Mouse (Mus musculus) right cerebral cortex, adult 18-20 months (tissue): Measurements from ENCODE around the gene B4galnt4.

Experiments
- DNase-seq: peaks from one replicate; pipeline ENCODE4 v3.0.0; 2022; ENCODE audit warnings: mixed read lengths

Gene B4galnt4

DNA sequence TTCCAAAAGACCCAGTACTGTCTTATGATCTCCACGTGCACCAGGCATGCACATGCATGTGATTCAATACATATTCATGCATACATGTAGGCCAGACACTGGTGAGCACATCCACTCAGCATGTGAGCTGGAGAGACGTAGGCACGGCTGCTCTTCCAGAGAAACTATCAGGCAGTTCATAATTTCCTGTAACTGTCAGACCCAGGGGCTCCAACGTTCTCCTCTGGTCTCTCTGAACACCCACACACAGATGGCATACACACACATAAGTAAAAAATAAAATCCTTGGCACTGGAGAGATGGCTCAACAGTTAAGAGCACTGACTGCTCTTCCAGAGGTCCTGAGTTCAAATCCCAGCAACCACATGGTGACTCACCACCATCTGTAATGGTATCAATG lies 12.9 kb downstream of the B4galnt4 start:
- peak; percentile 30 for DNase-seq

DNA sequence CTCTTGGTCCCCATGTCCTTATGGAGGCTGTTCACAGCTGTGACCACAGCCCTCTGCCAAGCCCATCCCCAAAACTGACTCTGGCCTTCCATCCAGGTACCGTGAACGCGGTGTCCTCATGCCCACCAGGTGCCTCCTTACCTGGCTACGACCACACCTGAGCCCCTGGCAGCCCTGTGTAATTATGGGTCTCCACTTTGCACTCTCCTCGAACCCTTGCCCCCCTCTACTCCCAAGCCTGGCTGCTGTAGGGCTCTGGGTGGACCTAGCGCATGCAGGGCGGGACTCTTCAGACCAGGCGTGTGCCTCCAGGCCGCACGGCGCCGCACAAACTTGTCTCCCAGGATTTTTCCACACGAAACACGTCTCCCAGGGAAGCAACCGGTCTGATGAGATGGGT lies 16.9 kb downstream of the B4galnt4 start, which contains the start of gene Pkp3:
Pkp3 (plus strand) TSS at position 378 of the 400 bp plus-strand sequence.
- DNase-seq, result no peak

DNA sequence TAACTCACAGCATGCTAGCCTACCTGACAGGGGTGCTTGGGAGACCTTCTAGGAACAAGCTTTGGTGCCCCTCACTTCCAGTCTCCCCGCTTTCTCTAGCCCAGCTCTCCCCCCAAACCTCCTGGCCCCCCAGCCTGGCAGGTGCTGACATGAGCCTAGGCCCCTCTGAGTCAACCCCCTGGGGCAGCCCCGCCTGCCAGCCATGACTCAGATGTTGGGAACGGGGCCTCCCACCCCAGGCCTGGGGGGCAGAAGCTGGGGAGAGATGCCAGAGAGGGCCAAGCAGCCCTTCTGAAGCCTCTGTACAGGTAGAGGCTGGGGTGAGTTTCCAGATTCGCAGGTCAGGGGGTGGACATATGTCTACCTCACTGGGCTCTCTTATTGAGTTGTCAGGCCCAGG lies 18.0 kb downstream of the B4galnt4 start:
- DNase-seq, result no peak

DNA sequence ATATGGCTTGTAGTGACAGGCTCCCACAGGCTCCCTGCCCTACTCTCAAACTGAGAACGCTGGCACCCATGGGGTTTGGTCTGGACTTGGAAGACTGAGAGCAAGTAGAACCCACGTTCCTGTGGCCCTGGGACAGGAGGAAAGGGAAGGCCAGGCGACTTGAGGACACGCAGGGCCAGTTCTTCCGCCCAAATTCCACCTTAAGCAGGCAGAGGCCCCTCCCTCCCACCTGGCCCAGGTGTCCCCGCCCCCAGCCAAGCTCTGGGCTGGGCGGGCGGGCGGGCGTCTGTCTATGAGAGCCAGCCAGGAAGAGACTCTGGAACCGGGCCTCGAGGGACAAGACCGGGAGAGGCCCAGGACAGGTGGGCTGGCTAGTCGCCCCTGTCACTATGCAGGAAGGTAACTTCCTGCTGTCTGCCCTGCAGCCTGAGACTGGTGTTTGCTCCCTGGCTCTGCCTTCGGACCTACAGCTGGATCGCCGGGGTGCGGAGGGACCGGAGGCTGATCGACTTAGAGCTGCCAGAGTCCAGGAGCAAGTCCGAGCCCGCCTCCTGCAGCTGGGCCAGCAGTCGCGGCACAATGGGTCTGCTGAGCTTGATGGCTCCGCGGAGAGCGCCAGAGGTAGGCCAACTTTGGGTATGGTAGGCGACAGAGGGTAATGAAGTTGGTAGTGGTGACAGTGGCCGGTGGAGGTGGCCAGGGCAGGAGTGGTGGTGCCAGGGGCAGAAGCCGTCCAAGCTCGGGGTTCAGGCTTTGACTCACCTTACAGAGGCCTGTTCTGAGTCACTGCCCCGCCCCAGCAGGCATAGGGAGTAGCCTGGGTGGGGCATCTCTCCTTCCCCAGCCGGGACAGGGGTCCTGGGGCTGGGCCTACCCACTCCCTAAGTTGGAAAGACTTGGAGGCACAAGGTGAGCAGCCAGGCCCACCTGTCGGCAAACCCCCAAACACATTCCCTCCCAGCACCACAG lies 18.9 kb downstream of the B4galnt4 start:
- no peak for DNase-seq

DNA sequence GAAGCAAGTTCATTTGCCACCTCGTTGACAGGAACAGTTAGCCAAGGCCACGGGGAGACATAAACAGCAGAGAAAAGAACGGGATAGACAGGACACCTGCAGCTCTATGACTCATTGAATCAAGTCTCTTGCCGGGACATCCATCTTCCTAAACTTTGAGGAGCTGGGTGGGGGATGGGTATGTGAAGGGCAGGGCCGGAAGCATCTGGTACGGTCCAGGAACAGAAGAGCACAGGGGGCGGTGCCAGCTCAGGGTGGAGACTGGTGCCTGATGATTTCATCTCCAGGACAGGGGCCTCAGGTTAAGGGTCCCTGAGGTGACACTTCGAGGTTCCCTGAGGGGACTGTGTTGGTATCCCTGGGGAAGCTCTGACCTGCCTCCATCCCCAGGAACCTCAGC lies 27.0 kb downstream of the B4galnt4 start:
- DNase-seq, result no peak

DNA sequence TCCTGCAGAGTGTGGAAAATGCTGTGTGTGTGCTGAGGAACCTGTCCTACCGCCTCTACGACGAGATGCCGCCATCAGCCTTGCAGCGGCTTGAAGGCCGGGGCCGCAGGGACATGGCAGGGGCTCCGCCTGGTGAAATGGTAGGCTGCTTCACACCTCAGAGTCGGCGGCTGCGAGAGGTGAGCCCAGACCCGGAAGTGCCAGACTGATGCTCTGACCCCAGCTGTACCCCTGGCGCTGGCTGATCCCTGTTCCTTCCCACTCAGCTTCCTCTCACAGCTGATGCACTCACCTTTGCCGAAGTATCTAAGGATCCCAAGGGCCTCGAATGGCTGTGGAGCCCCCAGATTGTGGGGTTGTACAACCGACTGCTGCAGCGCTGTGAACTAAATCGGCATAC lies 27.6 kb downstream of the B4galnt4 start:
- no peak for DNase-seq

DNA sequence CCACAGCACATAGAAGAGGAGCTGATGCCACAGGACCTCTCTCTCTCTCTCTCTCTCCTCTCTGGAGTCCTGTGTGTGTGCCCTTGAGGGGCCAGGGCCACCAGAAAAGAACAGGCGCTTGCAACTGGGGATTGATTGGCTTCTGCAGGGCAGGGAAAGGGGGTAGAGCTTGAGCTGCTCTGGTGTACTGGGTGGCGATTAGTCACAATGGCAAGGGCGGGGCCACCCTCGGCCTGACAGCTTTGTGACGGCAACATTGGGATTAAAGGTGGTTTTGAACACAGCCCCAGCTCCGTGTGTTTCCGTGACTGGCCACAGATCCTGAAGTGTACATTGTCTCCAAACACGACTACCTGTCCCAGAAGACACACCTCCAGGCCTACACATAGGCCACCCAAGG lies 29.3 kb downstream of the B4galnt4 start:
- DNase-seq, result no peak

DNA sequence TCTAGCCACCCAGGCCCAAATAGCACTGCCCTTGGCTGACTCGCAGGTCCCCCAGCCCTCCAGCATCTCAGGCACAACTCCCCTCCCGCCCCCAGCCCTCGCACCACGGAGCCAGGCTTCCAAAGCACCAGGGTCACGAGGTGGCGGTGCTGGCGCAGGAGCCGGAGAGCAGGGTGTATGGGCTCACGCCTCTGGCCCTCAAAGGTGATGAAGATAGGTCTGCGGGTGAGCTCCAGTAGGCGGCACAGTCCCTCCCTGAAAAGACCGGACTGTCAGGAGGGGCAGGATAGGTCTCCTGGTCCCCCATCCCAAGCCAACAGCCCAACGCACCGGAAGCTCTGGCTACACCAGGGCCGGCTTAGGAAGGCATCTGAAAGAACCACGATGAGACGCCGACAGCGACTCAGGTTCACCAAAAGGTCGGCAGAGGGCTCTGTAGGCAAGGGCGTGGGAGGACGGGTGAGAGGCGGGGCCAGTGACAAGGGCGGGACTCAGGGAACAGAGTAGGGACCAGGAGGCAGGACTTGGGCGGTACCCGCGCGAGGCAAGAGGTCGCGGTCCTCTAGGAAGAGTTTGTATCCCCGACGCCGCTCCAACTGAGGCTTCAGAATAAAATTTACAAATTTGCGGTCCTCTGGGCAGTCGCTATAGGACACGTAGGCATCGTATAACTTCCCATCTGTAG lies 31.3 kb downstream of the B4galnt4 start:
- DNase-seq, result peak; percentile 51

DNA sequence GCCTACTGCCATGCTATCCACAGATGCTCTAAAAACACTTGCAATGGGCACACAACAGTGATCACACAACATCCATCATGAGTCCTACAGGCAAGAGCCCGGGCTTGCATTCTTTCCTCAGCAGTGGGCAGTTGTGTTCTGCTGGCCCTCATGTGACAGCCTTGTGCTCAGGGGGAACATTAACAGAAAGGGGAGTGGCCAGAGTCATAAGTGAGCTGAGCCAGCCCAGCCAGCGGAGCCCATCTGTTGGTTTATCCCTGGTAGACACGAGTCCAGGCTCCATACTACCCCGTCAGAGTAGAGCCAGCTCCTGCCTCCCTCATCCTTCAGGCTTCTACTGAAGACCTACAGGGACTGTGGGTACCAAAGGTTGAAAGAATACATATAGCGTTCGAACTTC lies 33.0 kb downstream of the B4galnt4 start:
- DNase-seq, result no peak

DNA sequence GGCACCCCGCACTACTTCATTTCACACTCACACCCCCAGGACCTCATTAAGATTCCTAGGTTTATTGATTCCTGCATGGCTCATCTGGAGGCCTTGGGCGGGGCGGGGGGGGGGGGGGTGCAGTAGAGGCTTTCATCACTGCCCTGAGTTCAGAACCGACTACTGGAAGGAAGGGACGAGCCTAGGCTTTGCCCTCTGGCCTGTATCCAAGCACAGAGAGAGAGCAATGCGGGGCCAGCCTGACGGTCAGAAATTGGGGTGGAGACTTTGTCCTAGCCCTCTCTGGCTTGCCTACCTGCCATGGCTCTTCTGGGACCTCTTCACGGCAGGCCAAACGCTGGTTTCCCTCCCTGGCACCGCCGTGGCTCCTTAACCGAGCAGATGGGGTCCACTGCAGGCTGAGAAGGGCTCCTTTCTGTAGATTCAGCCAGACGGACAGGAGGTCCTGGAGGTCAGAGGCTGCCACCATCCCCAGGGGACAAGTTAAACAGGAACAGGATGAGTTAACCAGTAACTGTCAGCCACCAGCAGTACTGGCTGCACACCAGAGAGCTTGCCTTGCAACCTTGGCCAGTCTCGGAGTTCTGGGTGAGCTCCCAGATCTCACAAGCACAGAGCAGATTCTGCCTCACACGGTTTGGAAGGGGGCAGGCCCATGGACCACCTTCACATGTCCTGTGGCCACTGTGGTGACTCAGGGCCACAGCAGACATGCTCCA lies 33.7 kb downstream of the B4galnt4 start:
- no peak for DNase-seq

DNA sequence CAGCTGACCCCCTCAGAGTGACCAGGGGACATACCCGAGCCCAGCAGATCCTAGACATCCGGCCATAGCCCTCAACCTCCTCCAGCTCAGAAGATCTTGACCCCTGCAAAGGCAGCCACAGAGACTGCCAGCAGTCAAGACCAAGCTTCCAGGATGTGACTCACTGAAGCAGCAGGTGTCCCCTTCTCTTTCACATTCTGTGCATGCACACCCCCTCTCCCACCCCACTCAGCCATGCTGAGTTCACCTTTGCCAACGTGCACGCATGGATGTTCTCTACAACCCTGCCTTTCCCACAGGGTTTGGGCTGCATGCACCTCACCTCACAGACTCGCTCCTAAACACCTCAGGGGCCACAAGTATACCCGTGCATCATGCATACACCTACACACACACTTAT lies 35.1 kb downstream of the B4galnt4 start:
- no peak for DNase-seq

DNA sequence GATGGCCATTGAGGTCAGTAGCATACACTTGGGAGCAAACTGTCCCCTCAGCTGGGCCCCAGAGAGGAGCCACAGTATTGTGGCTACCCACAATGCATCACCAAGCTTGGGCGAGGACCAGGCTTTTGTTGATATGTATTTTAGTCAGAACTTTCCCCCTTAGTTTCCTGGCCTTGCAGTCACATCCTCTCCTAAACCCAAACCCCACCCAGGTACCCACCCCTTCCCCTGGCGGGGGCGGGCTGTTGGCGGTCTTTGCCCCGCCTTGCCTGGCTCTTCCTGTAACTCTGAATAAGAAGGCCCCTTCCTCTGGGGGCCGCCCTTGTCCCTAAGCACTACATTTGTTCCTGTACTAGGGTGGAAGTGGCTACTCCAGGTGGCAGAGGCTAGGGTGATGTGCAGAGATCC lies 35.7 kb downstream of the B4galnt4 start:
- no peak for DNase-seq

DNA sequence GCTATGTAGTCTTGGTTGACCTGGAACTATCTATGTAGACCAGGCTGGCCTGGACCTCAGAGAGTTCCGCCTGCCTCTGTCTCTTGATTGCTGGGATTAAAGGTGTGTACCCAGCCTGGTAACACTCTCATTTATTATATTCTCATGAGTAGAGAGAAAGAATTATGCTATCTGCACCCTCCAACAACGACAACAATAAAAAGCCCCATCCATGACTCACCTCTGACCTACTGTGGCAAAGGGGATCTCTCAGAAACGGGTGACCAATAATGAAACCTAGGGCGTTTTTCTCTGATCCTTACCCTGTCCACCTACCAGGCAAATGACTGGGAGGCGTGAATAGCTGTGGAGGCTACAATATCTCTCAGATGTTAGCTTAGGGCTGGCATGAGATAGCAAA lies 36.3 kb downstream of the B4galnt4 start:
- no peak for DNase-seq

DNA sequence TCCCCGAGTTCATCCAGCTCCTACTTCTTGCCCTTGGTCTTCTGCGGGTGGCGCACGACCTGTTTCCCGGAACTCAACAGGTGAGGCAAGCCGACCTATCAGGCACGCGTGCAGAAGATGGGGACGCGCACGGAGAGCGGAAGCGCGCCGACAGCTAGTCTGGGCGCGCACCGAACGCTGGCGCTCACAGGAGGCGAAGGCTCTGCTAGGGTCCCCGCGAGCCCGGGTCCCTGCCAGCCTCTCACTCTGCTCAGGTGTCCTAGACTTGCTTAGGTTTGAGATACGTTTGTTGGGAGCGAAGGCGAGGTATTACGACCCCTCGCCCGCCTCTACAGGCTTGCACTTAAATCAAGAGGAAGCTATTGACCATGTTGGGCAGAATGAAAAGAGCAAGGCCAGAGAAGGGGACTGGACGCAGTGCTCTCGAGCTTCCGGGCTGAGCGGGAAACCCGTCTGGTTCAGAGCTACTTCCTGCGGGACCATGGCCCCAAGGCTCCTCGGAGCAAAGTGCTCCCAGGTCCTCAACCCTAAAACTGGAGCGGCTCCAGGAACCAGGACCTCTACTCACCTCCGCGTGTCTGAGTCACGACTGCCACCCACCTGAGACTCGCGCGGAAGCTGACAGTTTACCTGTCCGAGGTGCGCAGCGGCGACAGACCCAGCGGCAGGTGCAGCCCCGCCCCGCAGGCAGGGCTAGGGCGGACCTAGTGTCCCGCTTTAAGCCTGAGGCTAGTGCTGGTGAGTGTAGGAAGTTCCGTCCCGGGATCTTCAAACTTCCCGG lies 39.2 kb downstream of the B4galnt4 start, which contains the start of gene Sigirr:
Sigirr (minus strand) TSS at position 662 of the 781 bp plus-strand sequence.
- DNase-seq, result peak; percentile 43

DNA sequence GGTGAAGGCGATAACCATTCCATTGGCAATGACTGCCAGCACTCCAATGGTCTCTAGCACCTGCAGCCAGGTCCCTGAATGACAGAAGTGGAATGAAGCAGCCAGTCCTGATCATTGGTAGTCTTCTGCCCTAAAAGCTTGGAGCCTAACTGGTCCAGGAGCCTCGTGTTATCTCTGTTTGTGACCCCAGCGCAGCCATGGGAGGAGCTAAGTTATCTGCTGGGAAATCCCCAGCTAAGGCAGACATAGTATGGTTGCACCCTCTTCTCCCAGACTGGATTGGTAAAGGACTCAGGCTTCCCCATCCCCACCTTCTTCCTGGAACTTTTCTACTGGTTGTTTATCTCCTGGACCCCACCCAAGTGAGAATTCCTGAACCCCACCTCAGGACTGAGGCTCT lies 42.3 kb downstream of the B4galnt4 start:
- no peak for DNase-seq

DNA sequence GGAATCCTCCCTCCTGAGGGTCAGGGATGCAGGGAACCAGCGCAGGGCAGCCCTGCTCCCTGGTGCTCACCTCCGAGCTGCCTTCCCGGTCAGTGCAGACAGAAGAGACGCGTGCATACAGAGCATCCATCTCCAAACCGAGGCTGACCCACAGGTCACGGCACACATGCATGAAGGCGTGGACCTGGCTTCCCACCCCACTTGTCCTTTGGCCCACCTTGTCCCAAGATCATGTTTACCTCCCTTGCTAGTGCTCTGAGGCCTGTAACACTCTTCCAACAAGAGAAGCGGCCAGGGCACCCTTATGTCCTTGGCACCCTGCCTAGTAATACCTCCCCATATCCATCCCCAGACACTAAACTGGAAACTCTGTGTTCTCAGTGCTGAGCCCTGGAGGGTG lies 55.0 kb downstream of the B4galnt4 start:
- DNase-seq, result no peak

DNA sequence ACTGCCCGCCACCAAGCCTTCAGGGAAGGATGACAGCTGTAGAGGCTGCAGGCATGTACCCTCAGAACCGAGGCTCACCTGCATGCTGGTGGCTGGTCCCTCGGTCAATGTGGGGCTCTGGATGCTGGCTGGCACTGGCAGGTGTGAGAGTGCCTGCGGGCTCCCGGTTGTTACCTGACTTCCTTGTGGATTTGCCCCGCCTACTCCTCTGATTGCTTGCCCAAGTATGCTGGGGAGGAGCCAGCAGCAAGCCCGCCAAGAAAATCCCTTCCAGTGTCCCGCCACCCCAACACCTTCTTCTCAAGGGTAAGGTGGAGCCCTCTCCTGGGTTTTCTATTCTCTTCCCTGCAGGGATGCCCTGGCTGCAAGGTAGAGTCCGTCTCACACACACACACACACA lies 56.7 kb downstream of the B4galnt4 start, which contains the start of gene Ano9:
Ano9 (minus strand) TSS at position 171 of the 400 bp plus-strand sequence.
- DNase-seq, result no peak

DNA sequence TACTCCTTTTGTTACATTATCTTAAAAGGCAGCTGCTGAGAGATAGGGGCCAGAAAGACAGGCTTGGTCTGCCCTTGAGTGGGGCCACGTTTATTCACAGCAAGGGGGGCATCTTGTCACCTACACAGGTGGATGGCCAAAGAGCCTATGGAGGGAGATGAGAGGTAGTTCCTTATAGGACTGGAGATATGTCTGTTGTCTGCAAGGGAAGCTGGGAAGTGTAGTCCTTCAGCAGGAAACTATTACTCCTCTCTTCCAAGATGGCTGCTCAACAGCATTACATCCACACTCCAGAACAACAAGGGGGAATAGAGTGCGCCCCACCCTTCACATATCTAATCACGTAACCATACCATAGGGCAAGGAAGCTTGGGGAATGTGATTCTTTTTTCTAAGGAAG lies 58.6 kb downstream of the B4galnt4 start:
- DNase-seq, result no peak

DNA sequence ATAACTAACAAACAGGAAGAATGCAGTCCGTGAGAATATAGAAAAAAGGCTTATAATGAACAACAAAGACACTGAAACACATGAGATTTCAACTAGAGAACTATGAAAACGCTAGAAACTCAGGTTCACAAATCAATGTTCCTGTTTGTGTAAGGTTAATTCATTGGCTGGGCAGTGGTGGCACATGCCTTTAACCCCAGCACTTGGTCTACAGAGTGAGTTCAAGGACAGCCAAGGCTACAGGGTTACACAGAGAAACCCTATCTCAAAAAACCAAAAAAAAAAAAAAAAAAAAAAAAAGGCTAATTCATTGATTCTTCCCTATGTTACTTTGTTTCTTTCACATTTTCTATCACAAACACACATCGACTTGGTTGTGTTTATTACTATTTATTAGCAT lies 59.7 kb downstream of the B4galnt4 start:
- no peak for DNase-seq

DNA sequence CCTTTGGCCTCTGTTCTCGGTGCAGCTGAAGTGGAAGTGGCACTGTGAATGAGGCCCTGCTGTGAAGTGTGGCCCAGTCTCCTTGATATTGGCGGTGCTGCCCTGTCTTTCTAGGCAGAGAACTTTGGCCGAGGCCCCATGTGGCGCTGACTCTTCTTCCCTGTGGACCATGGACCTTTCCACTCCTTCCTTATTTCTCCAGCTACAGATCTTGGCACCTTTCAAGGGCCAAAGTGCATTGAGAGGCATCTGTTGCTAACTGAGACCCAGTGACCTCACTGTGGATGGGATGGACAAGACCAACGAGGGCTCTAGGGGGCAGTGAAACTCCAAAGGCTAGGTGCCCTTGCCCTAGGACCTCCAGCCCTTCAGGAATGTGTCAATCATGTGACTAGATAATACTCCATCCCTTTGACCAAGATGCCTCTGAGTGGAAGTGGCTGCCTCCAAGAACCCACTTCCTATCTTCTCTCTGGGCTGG lies 60.2 kb downstream of the B4galnt4 start:
- no peak for DNase-seq
